Comparison of ENCODE assay signal across 10 mouse cellular contexts in the genomic region with DNA sequence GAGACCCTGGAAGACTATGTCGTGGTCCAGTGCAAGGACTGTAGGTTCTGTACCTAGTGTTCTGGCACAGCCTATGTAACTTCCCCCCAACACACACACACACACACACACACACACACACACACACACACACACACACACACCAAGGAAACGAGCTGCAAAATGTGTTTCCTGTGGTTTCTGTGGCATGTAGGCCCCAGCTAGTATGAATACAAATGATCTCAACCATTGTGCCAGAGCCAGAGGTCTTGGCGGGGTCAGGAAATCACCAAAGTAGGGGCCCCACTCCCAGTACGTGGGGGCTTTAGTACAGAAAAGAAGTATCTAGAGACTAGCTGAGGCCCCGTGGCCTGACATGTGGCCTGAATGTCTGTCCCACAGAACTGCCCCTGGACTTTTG.
DNase-seq lines count a peak whose midpoint lies in the region; TF ChIP-seq lines count a peak whose summit lies in the region.
"Had no signal": no experiment of that assay in that cellular context is flagged by ENCODE, and none has a peak within 500 bp of the region (broad histone marks: within the 10 kb centered on the region; RNA-seq: fewer than 3 reads in every experiment).

No protein-coding gene starts in this region.

- DNase-seq in kidney, adult 9 months = peak; percentile 3
- DNase-seq in kidney, postnatal 10 days = no peak
- DNase-seq in lung, postnatal 36 days = peak; percentile 45
- DNase-seq in thymus, postnatal 14 days = peak; percentile 74
- no peak for DNase-seq in cerebellum, postnatal 14 days
- DNase-seq in ovary, postnatal 36 days (ENCODE audit: low spot score) = no peak
- DNase-seq in cerebellum, adult 2 months = no peak

- no peak for TF ChIP-seq POLR2A in bone marrow, adult 2 months (IDR thresholded peaks at IDR 0.05; ENCODE audit: borderline replicate concordance, control insufficient read depth, low read depth, low read length)
- TF ChIP-seq POLR2A in cerebellum, adult 2 months (IDR thresholded peaks at IDR 0.05; ENCODE audit: borderline replicate concordance, insufficient read depth, low read length) = no peak

- peak overlapping the region; percentile 71 for H3K27ac ChIP-seq in bone marrow, adult 2 months (ENCODE audit: control insufficient read depth, insufficient read depth, low read depth, low read length, poor library complexity)
- no peak overlapping the region for H3K27ac ChIP-seq in cerebellum, adult 2 months (ENCODE audit: insufficient read depth, low read length)
- H3K27ac ChIP-seq: heart, embryonic 13.5 days; neural tube, embryonic 13.5 days had no signal

- peaks cover 13% of the 10 kb centered on the region for H3K4me1 ChIP-seq in bone marrow, adult 2 months (ENCODE audit: control insufficient read depth, insufficient read depth, low read length)
- H3K4me1 ChIP-seq in cerebellum, adult 2 months (ENCODE audit: control insufficient read depth, insufficient read depth, low read length) = peaks cover 7% of the 10 kb centered on the region; the same call in 1 of the 2 replicates
- H3K4me1 ChIP-seq: heart, embryonic 13.5 days; neural tube, embryonic 13.5 days had no signal

- no peaks in the 10 kb centered on the region for H3K27me3 ChIP-seq in cerebellum, adult 2 months (ENCODE audit: control insufficient read depth, insufficient read depth, low read length)
- H3K27me3 ChIP-seq: heart, embryonic 13.5 days; neural tube, embryonic 13.5 days had no signal

- no peak for TF ChIP-seq CTCF in bone marrow, adult 2 months (IDR thresholded peaks at IDR 0.05; ENCODE audit: control insufficient read depth, insufficient read depth, low read length)
- no peak for TF ChIP-seq CTCF in cerebellum, adult 2 months (IDR thresholded peaks at IDR 0.05; ENCODE audit: borderline replicate concordance, insufficient read depth, low read depth, low read length)

- H3K4me3 ChIP-seq in bone marrow, adult 2 months (replicated peaks; ENCODE audit: control insufficient read depth, low read depth, low read length) = no peak overlapping the region
- no peak overlapping the region for H3K4me3 ChIP-seq in cerebellum, adult 2 months (replicated peaks; ENCODE audit: insufficient read depth, low read depth, low read length)
- H3K4me3 ChIP-seq: heart, embryonic 13.5 days; neural tube, embryonic 13.5 days had no signal

- 3% methylated on average over 5 of the region's 5 CpGs for WGBS in bone marrow, adult 2 months
- 43% methylated on average over 5 of the region's 5 CpGs for WGBS in cerebellum, adult 2 months

Comparison
In these comparisons a context has a peak if more than half of its experiments do, and no peak if none do; other contexts are left out.
1. DNase-seq: peak in kidney, adult 9 months (single experiment), lung, postnatal 36 days (single experiment) and thymus, postnatal 14 days (single experiment); none in kidney, postnatal 10 days (single experiment), cerebellum, postnatal 14 days (0 of 2), ovary, postnatal 36 days (single experiment) and cerebellum, adult 2 months (0 of 2).